Mouse (Mus musculus) liver, embryonic 15.5 days (tissue): ENCODE measurements around the gene Tex35. TPM values are rescaled to one million over a fixed set of nuclear protein-coding genes. Genes with fewer than 3 reads are reported as not detected.
A peak's percentile ranks its signal among the peaks of the same experiment; 100 is the strongest.

Source experiments
- ATAC-seq: fragments of 200-750 bp; cut with Nextera tagmentation; 2 replicates; pipeline ENCODE4 v1.8.0; 2017; ENCODE audit warnings: moderate number of reproducible peaks, mild to moderate bottlenecking, moderate library complexity; ENCODE audit not compliant: insufficient read depth
- H3K27ac ChIP-seq: fragments of 300-500 bp; sonication (generic); replicated peaks from 2 replicates; pipeline ENCODE4 v1.5.1; 2015; ENCODE audit warnings: mild to moderate bottlenecking, inconsistent platforms
- H3K27me3 ChIP-seq: fragments of 300-500 bp; sonication (generic); 2 replicates; pipeline ENCODE4 v1.6.1; 2015; ENCODE audit warnings: mild to moderate bottlenecking, inconsistent platforms
- H3K36me3 ChIP-seq: fragments of 300-500 bp; sonication (generic); replicated peaks from 2 replicates; pipeline ENCODE4 v1.6.1; 2015; ENCODE audit warnings: moderate library complexity, mild to moderate bottlenecking, inconsistent platforms
- H3K4me1 ChIP-seq: fragments of 300-500 bp; sonication (generic); replicated peaks from 2 replicates; pipeline ENCODE4 v1.6.1; 2015; ENCODE audit warnings: inconsistent platforms
- H3K4me2 ChIP-seq: fragments of 300-500 bp; sonication (generic); 2 replicates; pipeline ENCODE4 v1.6.1; 2015; ENCODE audit warnings: moderate library complexity, mild to moderate bottlenecking, inconsistent platforms
- H3K4me3 ChIP-seq: fragments of 300-500 bp; sonication (generic); replicated peaks from 2 replicates; pipeline ENCODE4 v1.5.1; 2015; ENCODE audit warnings: mild to moderate bottlenecking, inconsistent platforms
- H3K9ac ChIP-seq: fragments of 300-500 bp; sonication (generic); 2 replicates; pipeline ENCODE4 v1.6.1; 2015; ENCODE audit warnings: moderate library complexity, mild to moderate bottlenecking, inconsistent platforms
- H3K9me3 ChIP-seq: fragments of 300-500 bp; sonication (generic); replicated peaks from 2 replicates; pipeline ENCODE4 v1.6.1; 2016; ENCODE audit warnings: inconsistent platforms
- WGBS: fragments of 180-500 bp; shearing (Covaris S2); methylation state at CpG from one replicate; pipeline ENCODE4 v1.1.7; 2015; ENCODE audit warnings: mixed read lengths; ENCODE audit not compliant: insufficient replicate concordance; 5-methylcytosine and 5-hydroxymethylcytosine counted together
- polyA plus RNA-seq: library from polyadenylated mRNA; unstranded; fragments of >200 nt; fragmentation: Nextera tagmentation; extraction: Ambion mirVana; gene quantifications from 2 replicates; pipeline ENCODE4 v1.2.1, GENCODE M21; 2015

Tex35 gene
- polyA plus RNA-seq, 1 experiment from 2014 or later: not detected

- no peak overlapping the region for H3K27ac ChIP-seq
- WGBS: 68% methylated on average over 12 of the region's 12 CpGs
- no peaks in the 10 kb centered on the region for H3K36me3 ChIP-seq
- H3K4me3 ChIP-seq: no peak overlapping the region
- no peaks in the 10 kb centered on the region for H3K27me3 ChIP-seq
- no peak overlapping the region for H3K9ac ChIP-seq
- no peak for ATAC-seq
- no peaks in the 10 kb centered on the region; the same call in 1 of the 2 replicates for H3K4me1 ChIP-seq
- no peak overlapping the region for H3K4me2 ChIP-seq
- H3K9me3 ChIP-seq: no peaks in the 10 kb centered on the region
These were observed 42.4 kb downstream of the Tex35 start for GRCm38 (mm10) chr1:157065819-157066730.

GRCm38 (mm10) chr1:157063318-157064115 is 45.0 kb downstream of the Tex35 start:
- no peak for ATAC-seq
- Histone ChIP-seq H3K4me1 (no peaks in the 10 kb centered on the region; the same call in 1 of the 2 replicates), H3K27ac (no peak overlapping the region), H3K4me2 (no peak overlapping the region), H3K4me3 (no peak overlapping the region), H3K36me3 (no peaks in the 10 kb centered on the region), H3K9me3 (no peaks in the 10 kb centered on the region), H3K27me3 (no peaks in the 10 kb centered on the region), H3K9ac (no peak overlapping the region)
- 68% methylated on average over 13 of the region's 13 CpGs for WGBS

- H3K9ac ChIP-seq: no peak overlapping the region
- no peaks in the 10 kb centered on the region for H3K27me3 ChIP-seq
- no peak overlapping the region for H3K27ac ChIP-seq
- ATAC-seq: no peak
- 66% methylated on average over 5 of the region's 5 CpGs for WGBS
- H3K9me3 ChIP-seq: no peaks in the 10 kb centered on the region
- H3K4me2 ChIP-seq: no peak overlapping the region
- H3K4me3 ChIP-seq: no peak overlapping the region
- H3K4me1 ChIP-seq: no peaks in the 10 kb centered on the region; the same call in 1 of the 2 replicates
- no peaks in the 10 kb centered on the region for H3K36me3 ChIP-seq
These were observed 46.0 kb downstream of the Tex35 start for GRCm38 (mm10) chr1:157062445-157062825.

DNA sequence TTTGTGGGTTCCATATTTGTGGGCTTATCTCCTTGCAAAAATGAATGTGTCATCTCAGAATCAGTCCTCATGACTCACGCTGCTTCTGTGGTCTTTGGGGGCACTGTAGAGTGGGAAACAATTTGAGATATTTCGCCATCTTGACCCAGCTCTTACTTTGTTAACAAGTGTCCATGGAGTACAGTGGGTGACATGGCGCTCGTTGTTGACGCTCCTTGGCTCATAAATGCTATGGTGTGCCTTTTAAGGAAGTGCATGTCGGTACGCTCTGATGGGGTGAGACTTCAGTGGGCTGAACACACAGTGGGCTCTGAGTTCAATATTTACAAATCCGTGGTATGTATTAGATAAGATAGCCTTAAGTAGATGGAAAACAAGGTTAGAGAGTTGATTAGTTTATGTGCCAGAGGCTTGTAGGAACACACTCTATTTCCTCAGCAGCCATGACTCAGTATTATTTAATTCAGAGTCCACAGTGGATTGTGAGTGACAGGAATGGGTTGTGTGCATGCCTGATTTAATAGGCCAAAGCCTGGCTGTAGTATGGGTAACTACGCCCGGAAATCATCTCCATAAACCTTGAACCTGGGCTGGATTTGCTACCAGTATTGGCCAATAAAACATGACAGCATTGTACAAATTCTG is 46.6 kb downstream of the Tex35 start:
- ATAC-seq: no peak
- Histone ChIP-seq H3K9ac (no peak overlapping the region), H3K27me3 (no peaks in the 10 kb centered on the region), H3K4me1 (peaks cover 1% of the 10 kb centered on the region), H3K9me3 (no peaks in the 10 kb centered on the region), H3K36me3 (no peaks in the 10 kb centered on the region), H3K27ac (no peak overlapping the region), H3K4me3 (no peak overlapping the region), H3K4me2 (no peak overlapping the region)
- WGBS: 65% methylated on average over 10 of the region's 10 CpGs

- no peak overlapping the region for H3K27ac ChIP-seq
- no peaks in the 10 kb centered on the region for H3K36me3 ChIP-seq
- H3K9ac ChIP-seq: no peak overlapping the region
- WGBS: 55% methylated on average over 3 of the region's 3 CpGs
- no peak overlapping the region for H3K4me2 ChIP-seq
- ATAC-seq: no peak
- no peaks in the 10 kb centered on the region for H3K27me3 ChIP-seq
- peaks cover 8% of the 10 kb centered on the region for H3K4me1 ChIP-seq
- no peaks in the 10 kb centered on the region for H3K9me3 ChIP-seq
- H3K4me3 ChIP-seq: no peak overlapping the region
These were observed 47.3 kb downstream of the Tex35 start for GRCm38 (mm10) chr1:157061170-157061569.

- no peaks in the 10 kb centered on the region for H3K27me3 ChIP-seq
- no peaks in the 10 kb centered on the region for H3K9me3 ChIP-seq
- H3K4me2 ChIP-seq: no peak overlapping the region
- H3K36me3 ChIP-seq: no peaks in the 10 kb centered on the region
- ATAC-seq: no peak
- no peak overlapping the region for H3K27ac ChIP-seq
- peaks cover 13% of the 10 kb centered on the region for H3K4me1 ChIP-seq
- no peak overlapping the region for H3K4me3 ChIP-seq
- H3K9ac ChIP-seq: no peak overlapping the region
- WGBS: 71% methylated on average over 12 of the region's 12 CpGs
These were observed 47.9 kb downstream of the Tex35 start for GRCm38 (mm10) chr1:157060441-157061135.

DNA sequence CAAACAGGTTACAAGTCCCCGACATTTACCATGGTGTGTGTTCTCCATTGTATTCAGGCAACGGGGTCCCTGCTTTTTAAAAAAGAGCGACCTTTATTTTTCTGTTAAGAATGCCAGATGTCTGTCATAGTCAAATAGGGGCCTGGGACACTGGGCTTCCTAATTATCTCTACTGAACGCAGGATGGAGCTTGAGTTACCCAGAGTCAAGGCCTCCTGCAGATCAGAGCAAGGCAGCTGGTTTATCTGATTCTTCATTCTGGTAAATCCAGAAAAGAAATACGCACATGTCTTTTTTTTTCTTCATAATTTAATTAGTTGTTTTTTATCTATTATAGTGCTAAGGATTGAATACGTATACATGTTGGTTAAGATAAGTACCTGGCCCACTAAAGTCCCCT is 52.6 kb downstream of the Tex35 start:
- H3K27me3 ChIP-seq: no peaks in the 10 kb centered on the region
- H3K9ac ChIP-seq: no peak overlapping the region
- no peak overlapping the region for H3K4me3 ChIP-seq
- peak; percentile 76 for ATAC-seq
- H3K4me2 ChIP-seq: peak overlapping the region; percentile 40
- H3K36me3 ChIP-seq: no peaks in the 10 kb centered on the region
- H3K4me1 ChIP-seq: peaks cover 31% of the 10 kb centered on the region
- 27% methylated on average over 6 of the region's 6 CpGs for WGBS
- peak overlapping the region; percentile 65 for H3K27ac ChIP-seq
- H3K9me3 ChIP-seq: no peaks in the 10 kb centered on the region

- H3K4me3 ChIP-seq: no peak overlapping the region
- no peaks in the 10 kb centered on the region for H3K9me3 ChIP-seq
- no peaks in the 10 kb centered on the region for H3K36me3 ChIP-seq
- H3K27me3 ChIP-seq: no peaks in the 10 kb centered on the region
- no peak overlapping the region for H3K9ac ChIP-seq
- ATAC-seq: peak; percentile 90
- peak overlapping the region; percentile 40 for H3K4me2 ChIP-seq
- H3K4me1 ChIP-seq: peaks cover 31% of the 10 kb centered on the region
- peak overlapping the region; percentile 65 for H3K27ac ChIP-seq
- WGBS: 30% methylated on average over 11 of the region's 11 CpGs
These were observed 53.1 kb downstream of the Tex35 start for GRCm38 (mm10) chr1:157055288-157055831.

DNA sequence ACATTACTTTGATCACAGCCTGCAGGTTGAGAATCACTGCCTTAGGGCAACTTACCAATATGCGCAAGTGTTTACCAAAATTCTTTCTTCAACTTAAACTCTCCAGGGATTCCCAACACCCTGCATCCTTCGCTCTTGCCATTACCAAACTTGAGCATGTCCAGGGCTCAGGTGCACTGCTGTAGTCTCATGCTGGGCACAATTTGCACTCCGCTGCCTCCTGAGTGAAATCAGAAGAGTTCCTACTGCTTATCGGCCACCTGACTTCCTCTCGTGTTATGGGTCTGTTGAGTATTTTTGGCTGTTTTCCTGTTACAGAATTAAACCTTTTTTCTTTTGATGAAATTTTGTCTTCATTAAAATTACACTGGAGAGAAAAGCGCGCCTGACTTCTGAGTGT is 53.8 kb downstream of the Tex35 start:
- Histone ChIP-seq H3K4me1 (peaks cover 31% of the 10 kb centered on the region), H3K9me3 (no peaks in the 10 kb centered on the region), H3K27ac (peak overlapping the region; percentile 65), H3K27me3 (no peaks in the 10 kb centered on the region), H3K36me3 (no peaks in the 10 kb centered on the region), H3K4me2 (peak overlapping the region; percentile 40), H3K9ac (no peak overlapping the region), H3K4me3 (no peak overlapping the region)
- WGBS: 53% methylated on average over 7 of the region's 7 CpGs
- ATAC-seq: no peak

DNA sequence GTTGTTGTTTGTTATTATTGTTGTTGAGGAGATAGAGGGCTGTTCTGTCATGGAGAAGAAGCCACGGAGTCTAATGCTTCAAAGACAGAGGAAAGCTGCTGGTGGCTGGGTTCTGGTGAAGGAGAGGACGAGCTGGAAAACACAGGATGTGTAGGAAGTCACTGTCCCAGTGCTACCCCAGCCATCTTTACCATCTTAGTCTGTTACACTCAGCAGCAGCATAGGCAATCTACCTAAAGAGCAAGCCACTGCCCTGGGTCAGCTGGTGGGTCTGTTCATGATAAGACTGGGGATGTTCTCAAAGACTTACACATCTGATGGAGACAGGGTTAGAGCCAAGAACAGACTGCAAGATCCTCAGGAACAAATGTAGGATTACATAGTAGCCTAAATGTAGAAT is 58.6 kb downstream of the Tex35 start:
- no peak overlapping the region for H3K27ac ChIP-seq
- H3K4me3 ChIP-seq: no peak overlapping the region
- ATAC-seq: no peak
- H3K4me1 ChIP-seq: peaks cover 17% of the 10 kb centered on the region
- no peaks in the 10 kb centered on the region for H3K36me3 ChIP-seq
- H3K9ac ChIP-seq: no peak overlapping the region
- 48% methylated on average over 2 of the region's 2 CpGs for WGBS
- H3K9me3 ChIP-seq: no peaks in the 10 kb centered on the region
- no peaks in the 10 kb centered on the region for H3K27me3 ChIP-seq
- H3K4me2 ChIP-seq: no peak overlapping the region
